ENCODE assay signal across 12 mouse cellular contexts in genomic region chr6:52310366-52310765, GRCm38 (mm10). TPM values are rescaled to one million over a fixed set of nuclear protein-coding genes. Genes with fewer than 3 reads are reported as not detected.
DNase-seq lines count a peak whose midpoint lies in the region; ATAC-seq and TF ChIP-seq lines count a peak whose summit lies in the region.
"Had no signal": no experiment of that assay in that cellular context is flagged by ENCODE, and none has a peak within 500 bp of the region (broad histone marks: within the 10 kb centered on the region; RNA-seq: fewer than 3 reads in every experiment).

No protein-coding gene starts in this region.

- no peak overlapping the region for H3K27ac ChIP-seq in midbrain, embryonic 11.5 days (ENCODE audit: low read depth, low read length)
- H3K27ac ChIP-seq in midbrain, postnatal 0 days (ENCODE audit: low read depth, low read length), result no peak overlapping the region
- no peak overlapping the region for H3K27ac ChIP-seq in stomach, postnatal 0 days (replicated peaks)

- H3K9ac ChIP-seq in midbrain, embryonic 11.5 days (ENCODE audit: low read length), result no peak overlapping the region
- no peak overlapping the region for H3K9ac ChIP-seq in midbrain, postnatal 0 days (replicated peaks; ENCODE audit: low read length, poor library complexity, severe bottlenecking)
- no peak overlapping the region for H3K9ac ChIP-seq in stomach, postnatal 0 days (ENCODE audit: low read length)
- H3K9ac ChIP-seq: forebrain, postnatal 0 days had no signal

- intact Hi-C loops in left cerebral cortex, postnatal 36 days (cut with DNase I), result loop anchor here (5.0 to 10.0 kb wide), 2 partner anchors 46 to 303 kb away; partner anchors contain the start of gene Hoxa13

- no peak overlapping the region for H3K4me2 ChIP-seq in midbrain, embryonic 11.5 days
- no peak overlapping the region for H3K4me2 ChIP-seq in midbrain, postnatal 0 days (ENCODE audit: low read depth, low read length, poor library complexity, severe bottlenecking)
- H3K4me2 ChIP-seq in stomach, postnatal 0 days (replicated peaks; ENCODE audit: low read depth), result no peak overlapping the region

- no peak for TF ChIP-seq EP300 in stomach, postnatal 0 days (optimal IDR thresholded peaks at IDR 0.05)

- H3K4me3 ChIP-seq in midbrain, embryonic 11.5 days (ENCODE audit: low read depth, low read length), result no peak overlapping the region
- no peak overlapping the region for H3K4me3 ChIP-seq in midbrain, postnatal 0 days (ENCODE audit: low read depth, low read length)
- no peak overlapping the region for H3K4me3 ChIP-seq in stomach, postnatal 0 days (ENCODE audit: low read depth, low read length)

- no peaks in the 10 kb centered on the region for H3K36me3 ChIP-seq in midbrain, embryonic 11.5 days (ENCODE audit: control insufficient read depth, insufficient read depth, low read length)
- no peaks in the 10 kb centered on the region for H3K36me3 ChIP-seq in midbrain, postnatal 0 days (ENCODE audit: insufficient read depth, low read length)
- no peaks in the 10 kb centered on the region for H3K36me3 ChIP-seq in stomach, postnatal 0 days (ENCODE audit: control insufficient read depth, insufficient read depth, low read length)

- no peak for TF ChIP-seq CTCF in midbrain, postnatal 0 days (IDR thresholded peaks at IDR 0.05)
- no peak for TF ChIP-seq CTCF in stomach, postnatal 0 days (IDR thresholded peaks at IDR 0.05; ENCODE audit: low read depth)

- DNase-seq in embryo, embryonic 10.5 days (ENCODE audit: low spot score), result peak; percentile 60
- no peak for DNase-seq in embryo, embryonic 10 days (ENCODE audit: low spot score)
- DNase-seq in midbrain, embryonic 11.5 days (ENCODE audit: low spot score, missing footprints), result peak; percentile 94
- DNase-seq in midbrain, postnatal 0 days (ENCODE audit: low spot score), result no peak
- peak; percentile 53 for DNase-seq in kidney, postnatal 14 days
- peak; percentile 16 for DNase-seq in stomach, postnatal 0 days (ENCODE audit: low spot score)
- no peak for DNase-seq in spleen, postnatal 4 days (ENCODE audit: low spot score in 2 of 2)
- no peak for DNase-seq in left cerebral cortex, postnatal 36 days (ENCODE audit: low spot score in 2 of 2)
- DNase-seq: cerebellum, adult 18-20 months; forebrain, postnatal 0 days; lung, adult 18-20 months; thymus, postnatal 4 days had no signal

- H3K4me1 ChIP-seq in midbrain, embryonic 11.5 days (ENCODE audit: control insufficient read depth, insufficient read depth, low read length), result peaks cover 5% of the 10 kb centered on the region
- no peaks in the 10 kb centered on the region for H3K4me1 ChIP-seq in midbrain, postnatal 0 days (ENCODE audit: insufficient read depth, low read length)
- no peaks in the 10 kb centered on the region for H3K4me1 ChIP-seq in stomach, postnatal 0 days (replicated peaks; ENCODE audit: control insufficient read depth, insufficient read depth)

- no peak for ATAC-seq in midbrain, embryonic 11.5 days (ENCODE audit: low FRiP score)
- no peak for ATAC-seq in midbrain, postnatal 0 days (ENCODE audit: low FRiP score)
- ATAC-seq in stomach, postnatal 0 days (ENCODE audit: low FRiP score, low TSS enrichment), result no peak
- ATAC-seq: forebrain, postnatal 0 days had no signal

- H3K27me3 ChIP-seq in midbrain, embryonic 11.5 days (ENCODE audit: control insufficient read depth, insufficient read depth, low read length), result peaks cover 97% of the 10 kb centered on the region
- H3K27me3 ChIP-seq in midbrain, postnatal 0 days (ENCODE audit: insufficient read depth, low read length), result peaks cover 78% of the 10 kb centered on the region
- H3K27me3 ChIP-seq in stomach, postnatal 0 days (ENCODE audit: control insufficient read depth, insufficient read depth, low read length), result peaks cover 41% of the 10 kb centered on the region

- H3K9me3 ChIP-seq in midbrain, embryonic 11.5 days (ENCODE audit: control insufficient read depth, low read length), result no peaks in the 10 kb centered on the region
- H3K9me3 ChIP-seq in midbrain, postnatal 0 days (ENCODE audit: low read length), result no peaks in the 10 kb centered on the region
- H3K9me3 ChIP-seq in stomach, postnatal 0 days (ENCODE audit: control insufficient read depth, low read length), result no peaks in the 10 kb centered on the region

- WGBS in midbrain, embryonic 11.5 days, result 1% methylated on average over 24 of the region's 24 CpGs
- under 1% methylated on average over 24 of the region's 24 CpGs for WGBS in midbrain, postnatal 0 days
- 3% methylated on average over 24 of the region's 24 CpGs for WGBS in stomach, postnatal 0 days

RNA-seq across cellular contexts. Expression of gene Evx1, which starts 2.9 kb away (rescaled TPM):
- 0.23 and 0.30 TPM in 2 replicates for polyA plus RNA-seq in midbrain, embryonic 11.5 days (2014; fragmentation: Nextera tagmentation; extraction: Ambion mirVana)
- total RNA-seq in midbrain, postnatal 0 days (2014; rRNA removed), result 1.0 and 2.2 TPM in 2 replicates
- 0.85 and 1.0 TPM in 2 replicates for polyA plus RNA-seq in midbrain, postnatal 0 days (2015; fragmentation: Nextera tagmentation; extraction: Ambion mirVana)
- polyA plus RNA-seq in stomach, postnatal 0 days (2015; fragmentation: Nextera tagmentation; extraction: Ambion mirVana), result not detected in 2 replicates
- total RNA-seq in left cerebral cortex, postnatal 36 days (2021), result not detected
- total RNA-seq: forebrain, postnatal 0 days had no signal
- polyA plus RNA-seq: forebrain, postnatal 0 days had no signal

RNA-seq across cellular contexts. Expression of gene Hoxa13, which starts 49.7 kb away (rescaled TPM):
- not detected in 2 replicates for polyA plus RNA-seq in midbrain, embryonic 11.5 days (2014; fragmentation: Nextera tagmentation; extraction: Ambion mirVana)
- not detected in 2 replicates for total RNA-seq in midbrain, postnatal 0 days (2014; rRNA removed)
- polyA plus RNA-seq in midbrain, postnatal 0 days (2015; fragmentation: Nextera tagmentation; extraction: Ambion mirVana), result not detected in 2 replicates
- not detected in 2 replicates for polyA plus RNA-seq in stomach, postnatal 0 days (2015; fragmentation: Nextera tagmentation; extraction: Ambion mirVana)
- total RNA-seq in left cerebral cortex, postnatal 36 days (2021), result not detected
- total RNA-seq: forebrain, postnatal 0 days had no signal
- polyA plus RNA-seq: forebrain, postnatal 0 days had no signal

Comparison
In these comparisons a context has a peak if more than half of its experiments do, and no peak if none do; other contexts are left out.
1. DNase-seq: peak in embryo, embryonic 10.5 days (single experiment), midbrain, embryonic 11.5 days (single experiment), kidney, postnatal 14 days (single experiment) and stomach, postnatal 0 days (single experiment); none in embryo, embryonic 10 days (single experiment), midbrain, postnatal 0 days (single experiment), spleen, postnatal 4 days (0 of 2) and left cerebral cortex, postnatal 36 days (0 of 2).